Mouse (Mus musculus) kidney, postnatal 0 days (tissue): ENCODE results near the gene Chn1. TPM values are rescaled to one million over a fixed set of nuclear protein-coding genes. Genes with fewer than 3 reads are reported as not detected.

Experiments used
- ATAC-seq: fragments of 200-750 bp; cut with Nextera tagmentation; replicated peaks from 2 replicates; pipeline ENCODE4 v1.8.0; 2017; ENCODE audit warnings: low read depth, moderate number of reproducible peaks, moderate TSS enrichment, moderate library complexity; ENCODE audit not compliant: low FRiP score
- DNase-seq: peaks from one replicate; pipeline ENCODE4 v3.0.0-alpha.2; 2016; ENCODE audit warnings: low spot score
- H3K27ac ChIP-seq: fragments of 300-500 bp; sonication (generic); 2 replicates; pipeline ENCODE4 v1.5.1; 2014; ENCODE audit warnings: mild to moderate bottlenecking
- H3K27me3 ChIP-seq: fragments of 300-500 bp; sonication (generic); 2 replicates; pipeline ENCODE4 v1.6.1; 2014; ENCODE audit warnings: low read length, mixed read lengths; ENCODE audit not compliant: insufficient read depth
- H3K36me3 ChIP-seq: fragments of 300-500 bp; sonication (generic); 2 replicates; pipeline ENCODE4 v1.6.1; 2014; ENCODE audit warnings: low read length, mixed read lengths; ENCODE audit not compliant: insufficient read depth
- H3K4me1 ChIP-seq: fragments of 300-500 bp; sonication (generic); replicated peaks from 2 replicates; pipeline ENCODE4 v1.6.1; 2014; ENCODE audit warnings: antibody characterized with exemption, low read length, mixed read lengths; ENCODE audit not compliant: insufficient read depth
- H3K4me2 ChIP-seq: fragments of 300-500 bp; sonication (generic); 2 replicates; pipeline ENCODE4 v1.6.1; 2014; ENCODE audit warnings: mild to moderate bottlenecking, low read length, moderate library complexity, mixed read lengths
- H3K4me3 ChIP-seq: fragments of 300-500 bp; sonication (generic); replicated peaks from 2 replicates; pipeline ENCODE4 v1.5.1; 2014; ENCODE audit warnings: low read depth, low read length
- H3K9ac ChIP-seq: fragments of 300-500 bp; sonication (generic); 2 replicates; pipeline ENCODE4 v1.6.1; 2014; ENCODE audit warnings: low read depth, low read length
- H3K9me3 ChIP-seq: fragments of 300-500 bp; sonication (generic); replicated peaks from 2 replicates; pipeline ENCODE4 v1.6.1; 2016; ENCODE audit warnings: low read length, inconsistent platforms, mixed read lengths
- CTCF ChIP-seq: IDR thresholded peaks from 2 replicates; pipeline ENCODE4 v1.5.1; 2016; ENCODE audit warnings: antibody characterized with exemption, low read depth, mild to moderate bottlenecking, moderate library complexity
- WGBS: fragments of 180-500 bp; shearing (Covaris S2); extraction: QIAGEN DNeasy Blood & Tissue Kit; methylation state at CpG from one replicate; pipeline ENCODE4 v1.1.7; 2014; 5-methylcytosine and 5-hydroxymethylcytosine counted together
- polyA plus RNA-seq: library from polyadenylated mRNA; unstranded; fragments of >200 nt; fragmentation: Nextera tagmentation; extraction: Ambion mirVana; gene quantifications from 2 replicates; pipeline ENCODE4 v1.2.1, GENCODE M21; 2015

Chn1 gene
- polyA plus RNA-seq, 1 experiment from 2014 or later, result 12.4 TPM

DNA sequence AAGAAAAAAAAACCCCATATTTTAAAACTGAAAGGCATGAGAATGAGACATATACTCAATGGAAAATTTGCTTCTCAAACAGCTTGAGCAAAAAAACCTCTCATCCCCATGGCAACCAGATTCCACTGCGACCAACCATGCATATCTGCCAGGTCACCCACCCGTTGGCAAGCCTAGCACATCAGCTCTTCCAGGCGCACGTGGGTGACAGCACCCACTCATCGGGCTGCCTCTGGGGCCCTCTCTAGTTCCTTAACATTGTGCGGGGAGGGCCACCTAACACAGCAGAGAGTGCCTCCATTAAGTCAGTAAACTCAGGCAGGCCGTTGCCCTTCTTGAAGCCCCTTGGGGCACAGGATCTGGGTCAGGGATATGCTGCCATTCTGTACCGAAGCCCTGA lies 170.1 kb downstream of the Chn1 start:
- ATAC-seq, result peak; percentile 41; the same call in 1 of the 2 replicates
- H3K9me3 ChIP-seq, result no peaks in the 10 kb centered on the region
- H3K4me2 ChIP-seq, result no peak overlapping the region
- no peaks in the 10 kb centered on the region for H3K4me1 ChIP-seq
- TF ChIP-seq CTCF, result no peak
- H3K4me3 ChIP-seq, result no peak overlapping the region
- 57% methylated on average over 8 of the region's 8 CpGs for WGBS
- H3K27me3 ChIP-seq, result no peaks in the 10 kb centered on the region
- DNase-seq, result peak; percentile 44
- H3K27ac ChIP-seq, result no peak overlapping the region
- no peaks in the 10 kb centered on the region for H3K36me3 ChIP-seq
- H3K9ac ChIP-seq, result no peak overlapping the region

DNA sequence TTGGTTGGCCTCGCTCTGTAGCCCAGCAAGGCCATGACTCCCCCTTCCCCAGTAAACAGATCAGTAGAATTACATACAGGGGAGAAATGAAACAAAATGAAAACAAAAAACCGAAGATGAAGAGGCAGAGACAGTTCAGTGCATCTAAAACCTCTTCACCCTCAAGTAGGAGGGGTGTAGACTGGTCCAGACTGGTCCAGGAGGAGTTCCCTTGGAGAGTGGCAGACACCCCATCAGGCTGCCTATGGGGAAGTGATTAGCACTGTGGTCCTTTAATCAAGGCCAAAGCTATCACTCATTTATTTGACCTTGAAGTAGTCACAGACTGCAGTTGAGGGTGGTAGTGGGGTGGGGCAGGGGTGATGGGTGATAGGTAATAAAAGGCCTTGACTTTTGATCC lies 170.6 kb downstream of the Chn1 start:
- no peak for TF ChIP-seq CTCF

DNA sequence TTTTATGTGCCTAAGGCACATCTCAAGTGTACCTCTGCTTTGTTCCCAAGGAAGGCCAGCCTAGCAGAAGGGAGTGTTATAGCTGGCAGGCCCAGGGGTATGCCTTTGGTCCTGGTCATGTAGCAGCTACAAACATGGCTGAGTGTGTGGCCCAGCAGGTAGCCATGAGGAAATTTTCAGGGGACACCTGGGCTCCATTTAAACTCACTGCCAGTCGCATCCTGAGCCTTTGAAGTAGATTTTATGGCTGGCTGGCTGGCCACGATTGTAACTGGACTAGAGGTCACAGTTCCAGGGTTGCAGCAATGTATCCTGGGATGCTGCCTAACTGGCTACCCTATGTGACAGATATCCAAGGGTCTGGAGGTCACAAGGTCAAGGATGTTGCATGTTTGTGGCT lies 174.5 kb downstream of the Chn1 start:
- no peak for ATAC-seq
- whole genome bisulfite sequencing, result 27% methylated on average over 2 of the region's 2 CpGs
- H3K4me2 ChIP-seq, result no peak overlapping the region

More for the DNA sequence above, 170.6 kb downstream of the Chn1 start:
- H3K27me3 ChIP-seq, result no peaks in the 10 kb centered on the region
- WGBS, result 89% methylated on average over 2 of the region's 2 CpGs
- no peak overlapping the region for H3K4me3 ChIP-seq
- H3K9me3 ChIP-seq, result no peaks in the 10 kb centered on the region
- H3K36me3 ChIP-seq, result no peaks in the 10 kb centered on the region
- no peak overlapping the region for H3K9ac ChIP-seq
- no peak for ATAC-seq
- H3K4me1 ChIP-seq, result no peaks in the 10 kb centered on the region
- no peak overlapping the region for H3K27ac ChIP-seq
- no peak overlapping the region for H3K4me2 ChIP-seq
- no peak for DNase-seq

DNA sequence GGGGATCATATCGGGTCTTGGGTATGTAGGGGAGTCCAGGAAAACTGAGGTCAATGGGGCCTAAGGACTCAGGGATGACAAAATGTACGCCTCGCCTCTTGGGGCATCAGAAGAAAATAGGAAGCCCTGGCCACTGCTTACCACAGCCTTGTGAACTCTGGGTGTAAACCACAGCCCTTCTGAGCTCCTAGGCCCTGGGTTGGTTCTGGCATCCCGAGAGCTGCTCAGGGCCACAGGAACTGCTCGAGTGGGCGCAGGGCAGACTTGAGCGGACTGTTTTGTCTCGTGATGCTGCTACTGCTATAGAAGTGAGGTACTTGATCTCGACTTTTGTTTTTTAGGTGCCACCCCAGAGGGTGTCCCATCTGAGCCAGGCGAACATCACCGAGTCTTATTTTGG lies 177.4 kb downstream of the Chn1 start:
- no peak for TF ChIP-seq CTCF
- DNase-seq (no peak), ATAC-seq (no peak)
- Histone ChIP-seq H3K9ac (no peak overlapping the region), H3K9me3 (no peaks in the 10 kb centered on the region), H3K36me3 (no peaks in the 10 kb centered on the region), H3K4me2 (no peak overlapping the region), H3K27me3 (no peaks in the 10 kb centered on the region), H3K4me3 (no peak overlapping the region), H3K27ac (no peak overlapping the region), H3K4me1 (peaks cover 8% of the 10 kb centered on the region)
- 94% methylated on average over 11 of the region's 11 CpGs for WGBS

More for the DNA sequence above, 174.5 kb downstream of the Chn1 start:
- Histone ChIP-seq H3K9me3 (no peaks in the 10 kb centered on the region), H3K27ac (no peak overlapping the region), H3K27me3 (no peaks in the 10 kb centered on the region), H3K4me1 (peaks cover 7% of the 10 kb centered on the region), H3K4me3 (no peak overlapping the region), H3K36me3 (no peaks in the 10 kb centered on the region), H3K9ac (no peak overlapping the region)
- no peak for DNase-seq
- TF ChIP-seq CTCF, result no peak

DNA sequence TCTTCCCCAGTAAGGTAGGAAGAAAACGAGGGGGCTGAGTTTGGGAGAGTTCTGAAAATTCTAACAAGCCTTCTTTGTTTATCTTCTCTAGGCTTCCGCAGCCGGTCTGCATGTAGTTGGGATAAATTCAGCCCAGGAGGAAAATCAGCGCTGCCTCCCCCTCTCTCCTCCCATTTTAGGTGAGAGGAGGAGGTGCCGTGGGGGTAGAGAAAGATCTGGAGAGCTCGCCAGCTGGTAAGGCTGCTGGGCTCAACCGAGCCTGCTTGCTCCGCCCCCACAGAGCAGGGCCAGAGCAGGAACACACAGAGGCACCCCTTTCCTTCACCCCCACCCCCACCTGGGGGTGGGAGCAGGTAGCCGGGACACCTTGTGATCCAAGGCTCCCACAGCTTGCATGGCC lies 178.4 kb downstream of the Chn1 start:
- no peaks in the 10 kb centered on the region for H3K27me3 ChIP-seq
- H3K9me3 ChIP-seq, result no peaks in the 10 kb centered on the region
- 0 out of 2 replicates have a peak overlapping the region, but pooled peaks have one; percentile 11 for H3K27ac ChIP-seq
- peak overlapping the region; percentile 45 for H3K4me2 ChIP-seq
- WGBS, result 12% methylated on average over 9 of the region's 9 CpGs
- no peak for TF ChIP-seq CTCF
- peak; percentile 69 for DNase-seq
- H3K9ac ChIP-seq, result no peak overlapping the region
- 0 out of 2 replicates have a peak, but pooled peaks have one; percentile 34 for ATAC-seq
- H3K4me3 ChIP-seq, result no peak overlapping the region
- peaks cover 13% of the 10 kb centered on the region for H3K4me1 ChIP-seq
- no peaks in the 10 kb centered on the region for H3K36me3 ChIP-seq

DNA sequence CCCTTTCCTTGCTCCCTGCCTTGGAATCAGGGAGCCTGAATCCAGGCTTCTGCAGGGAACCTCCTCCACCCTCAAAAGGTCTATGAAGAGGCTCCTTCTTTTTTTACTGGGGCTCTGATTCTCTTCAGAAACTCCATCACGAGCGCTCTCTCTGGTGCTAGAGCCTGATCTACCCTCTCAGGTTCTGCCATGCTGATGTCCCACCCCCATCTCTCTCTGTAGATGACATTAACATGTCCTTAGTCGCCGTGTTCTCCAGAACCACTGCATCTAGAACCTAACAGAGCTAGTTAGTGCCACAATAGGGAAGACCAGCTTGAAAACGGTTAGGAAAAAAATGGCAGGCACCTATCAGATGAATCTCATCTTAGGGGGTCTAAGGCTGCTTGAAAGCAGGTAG lies 178.8 kb downstream of the Chn1 start:
- H3K9me3 ChIP-seq, result no peaks in the 10 kb centered on the region
- 78% methylated on average over 5 of the region's 5 CpGs for WGBS
- TF ChIP-seq CTCF, result no peak
- peak overlapping the region; percentile 45 for H3K4me2 ChIP-seq
- peaks cover 13% of the 10 kb centered on the region for H3K4me1 ChIP-seq
- H3K27ac ChIP-seq, result 0 out of 2 replicates have a peak overlapping the region, but pooled peaks have one; percentile 11
- H3K9ac ChIP-seq, result no peak overlapping the region
- H3K4me3 ChIP-seq, result no peak overlapping the region
- ATAC-seq (no peak), DNase-seq (no peak)
- H3K27me3 ChIP-seq, result no peaks in the 10 kb centered on the region
- no peaks in the 10 kb centered on the region for H3K36me3 ChIP-seq

DNA sequence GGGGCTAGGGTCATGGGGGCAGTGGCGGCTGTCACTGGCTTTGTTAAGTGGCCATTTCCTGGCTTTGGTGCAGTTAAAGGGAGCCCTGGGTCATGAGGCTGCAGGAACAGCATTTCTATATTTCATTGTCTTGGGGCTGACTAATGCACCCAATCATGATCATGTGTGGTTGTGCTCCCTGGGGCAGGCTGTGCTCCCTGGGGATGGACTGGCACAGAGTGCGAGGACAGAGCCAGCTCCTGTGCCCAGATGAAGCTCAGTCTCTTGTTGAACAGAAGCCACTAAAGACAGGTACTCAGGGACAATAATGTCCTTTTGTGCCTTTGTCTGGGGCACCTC lies 182.1 kb downstream of the Chn1 start:
- WGBS, result 47% methylated on average over 2 of the region's 2 CpGs

More for the DNA sequence above, 182.1 kb downstream of the Chn1 start:
- no peak for TF ChIP-seq CTCF
- no peaks in the 10 kb centered on the region for H3K9me3 ChIP-seq
- DNase-seq (no peak), ATAC-seq (no peak)
- no peaks in the 10 kb centered on the region for H3K27me3 ChIP-seq
- H3K9ac ChIP-seq, result no peak overlapping the region
- no peak overlapping the region for H3K4me2 ChIP-seq
- H3K36me3 ChIP-seq, result no peaks in the 10 kb centered on the region
- H3K4me3 ChIP-seq, result no peak overlapping the region
- peaks cover 25% of the 10 kb centered on the region for H3K4me1 ChIP-seq
- no peak overlapping the region for H3K27ac ChIP-seq
